Mouse (Mus musculus) forebrain, embryonic 12.5 days (tissue): ENCODE data around the gene Abhd14b. TPM values are rescaled to one million over a fixed set of nuclear protein-coding genes. Genes with fewer than 3 reads are reported as not detected.

Experiments used
- ATAC-seq: fragments of 200-750 bp; cut with Nextera tagmentation; 2 replicates; pipeline ENCODE4 v1.8.0; 2017; ENCODE audit warnings: moderate TSS enrichment; ENCODE audit not compliant: low FRiP score
- H3K27ac ChIP-seq: fragments of 300-500 bp; sonication (generic); 2 replicates; pipeline ENCODE4 v1.5.1; 2016; ENCODE audit warnings: mild to moderate bottlenecking
- H3K27me3 ChIP-seq: fragments of 300-500 bp; sonication (generic); 2 replicates; pipeline ENCODE4 v1.6.1; 2016; ENCODE audit warnings: mild to moderate bottlenecking
- H3K36me3 ChIP-seq: fragments of 300-500 bp; sonication (generic); replicated peaks from 2 replicates; pipeline ENCODE4 v1.6.1; 2016; ENCODE audit warnings: mild to moderate bottlenecking
- H3K4me1 ChIP-seq: fragments of 300-500 bp; sonication (generic); 2 replicates; pipeline ENCODE4 v1.6.1; 2016
- H3K4me2 ChIP-seq: fragments of 300-500 bp; sonication (generic); 2 replicates; pipeline ENCODE4 v1.6.1; 2016; ENCODE audit warnings: mild to moderate bottlenecking, moderate library complexity
- H3K4me3 ChIP-seq: fragments of 300-500 bp; sonication (generic); replicated peaks from 2 replicates; pipeline ENCODE4 v1.5.1; 2016; ENCODE audit warnings: mild to moderate bottlenecking
- H3K9ac ChIP-seq: fragments of 300-500 bp; sonication (generic); 2 replicates; pipeline ENCODE4 v1.6.1; 2016; ENCODE audit warnings: mild to moderate bottlenecking
- H3K9me3 ChIP-seq: fragments of 300-500 bp; sonication (generic); 2 replicates; pipeline ENCODE4 v1.6.1; 2016
- WGBS: fragments of 180-500 bp; shearing (Covaris S2); methylation state at CpG from one replicate; pipeline ENCODE4 v1.1.7; 2016; 5-methylcytosine and 5-hydroxymethylcytosine counted together
- polyA plus RNA-seq: library from polyadenylated mRNA; unstranded; fragments of >200 nt; fragmentation: Nextera tagmentation; extraction: Ambion mirVana; gene quantifications from 2 replicates; pipeline ENCODE4 v1.2.1, GENCODE M21; 2016

Abhd14b gene
- polyA plus RNA-seq: 4.4 TPM in 2 replicates

DNA sequence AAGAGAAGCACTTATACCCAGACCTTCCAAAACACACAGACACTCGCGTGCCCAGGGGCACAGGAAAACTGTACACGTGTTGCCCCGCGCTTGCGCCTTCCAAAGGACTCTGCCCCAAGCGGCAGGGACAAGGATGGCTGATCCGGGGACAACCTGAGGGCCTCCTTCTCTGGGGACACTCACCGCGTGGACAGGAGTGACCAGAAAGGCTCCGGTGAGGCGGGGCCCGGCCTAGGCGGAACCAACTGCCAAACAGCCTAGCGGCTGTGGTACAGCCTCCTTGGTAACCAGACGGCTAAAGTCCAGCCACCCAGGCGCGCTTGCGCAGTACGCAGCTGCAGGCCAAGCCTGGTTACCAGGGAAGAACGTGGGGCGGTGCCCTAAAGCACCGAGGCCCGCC lies at the start of gene Abhd14b, which contains the start of gene Abhd14a:
Gene Abhd14b (plus strand): TSS at position 112 of the 400 bp plus-strand sequence.
Gene Abhd14a (minus strand): TSS at position 331 of the 400 bp plus-strand sequence.
- Histone ChIP-seq H3K36me3 (no peaks in the 10 kb centered on the region), H3K4me3 (peak within 1 kb of the TSS; percentile 49), H3K9me3 (no peaks in the 10 kb centered on the region), H3K27ac (peak within 1 kb of the TSS; percentile 65), H3K9ac (peak within 1 kb of the TSS; percentile 64), H3K4me1 (peaks cover 56% of the 10 kb centered on the region), H3K27me3 (no peaks in the 10 kb centered on the region), H3K4me2 (peak within 1 kb of the TSS; percentile 74)
- ATAC-seq: peak; percentile 85
- under 1% methylated on average over 24 of the region's 24 CpGs for WGBS

DNA sequence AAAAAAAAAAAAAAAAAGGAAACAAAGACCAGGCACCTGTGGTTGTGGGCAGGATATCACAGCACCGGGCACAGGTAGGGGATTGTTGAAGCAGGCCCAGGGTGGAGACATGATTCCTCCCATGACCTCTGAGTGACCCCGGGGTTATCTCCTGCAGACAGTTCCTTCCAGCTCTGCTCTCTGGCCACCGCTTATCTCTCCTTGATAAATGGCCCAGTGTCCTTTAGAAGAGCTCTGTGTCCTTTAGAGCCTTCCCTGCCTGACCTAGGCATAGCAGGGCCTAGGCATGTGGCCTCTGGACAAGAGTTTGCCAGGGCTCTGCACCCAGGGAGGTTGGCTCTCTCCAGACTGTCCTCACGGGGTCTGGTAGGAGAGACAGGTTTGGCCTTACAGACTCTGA lies 49.5 kb upstream of the Abhd14b start:
- H3K4me1 ChIP-seq: peaks cover 17% of the 10 kb centered on the region
- 84% methylated on average over 4 of the region's 4 CpGs for WGBS
- no peak overlapping the region for H3K9ac ChIP-seq
- H3K27ac ChIP-seq: no peak overlapping the region
- H3K36me3 ChIP-seq: no peaks in the 10 kb centered on the region
- no peaks in the 10 kb centered on the region; the same call in 1 of the 2 replicates for H3K27me3 ChIP-seq
- no peak overlapping the region for H3K4me2 ChIP-seq
- ATAC-seq: no peak
- H3K9me3 ChIP-seq: no peaks in the 10 kb centered on the region
- no peak overlapping the region for H3K4me3 ChIP-seq

DNA sequence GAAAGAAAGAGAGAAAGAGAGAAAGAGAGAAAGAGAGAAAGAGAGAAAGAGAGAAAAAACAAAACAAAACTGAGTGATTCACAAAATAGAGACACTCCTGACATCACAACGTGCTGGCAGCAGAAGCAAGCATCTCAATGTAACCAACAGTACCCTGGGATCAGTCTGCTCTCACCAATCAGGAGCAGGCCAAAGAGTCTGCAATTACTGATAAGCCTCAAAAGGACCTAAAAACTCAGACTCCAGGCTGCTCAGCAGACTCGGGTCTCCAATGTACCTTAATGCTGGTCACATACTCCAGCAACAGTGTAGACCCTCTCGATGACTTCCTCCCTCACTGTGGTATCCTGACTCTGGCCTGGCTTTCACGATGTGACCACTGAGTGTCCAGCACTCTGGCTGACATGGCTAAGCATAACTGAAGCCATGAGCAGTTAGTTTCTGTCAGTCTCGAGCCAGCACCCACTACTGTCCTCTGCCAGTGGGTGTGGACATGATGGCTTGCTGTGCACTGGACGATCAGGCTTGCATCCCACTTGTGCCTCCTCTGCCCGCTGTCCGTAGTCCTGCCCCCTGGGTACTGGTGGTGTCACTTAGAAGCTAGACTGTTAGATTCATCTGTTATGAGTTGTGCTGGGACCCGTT lies 48.5 kb upstream of the Abhd14b start:
- Histone ChIP-seq H3K27me3 (no peaks in the 10 kb centered on the region; the same call in 1 of the 2 replicates), H3K4me2 (no peak overlapping the region), H3K9ac (no peak overlapping the region), H3K4me3 (no peak overlapping the region), H3K27ac (no peak overlapping the region), H3K9me3 (no peaks in the 10 kb centered on the region), H3K36me3 (no peaks in the 10 kb centered on the region), H3K4me1 (peaks cover 17% of the 10 kb centered on the region)
- 87% methylated on average over 9 of the region's 9 CpGs for WGBS
- no peak for ATAC-seq

DNA sequence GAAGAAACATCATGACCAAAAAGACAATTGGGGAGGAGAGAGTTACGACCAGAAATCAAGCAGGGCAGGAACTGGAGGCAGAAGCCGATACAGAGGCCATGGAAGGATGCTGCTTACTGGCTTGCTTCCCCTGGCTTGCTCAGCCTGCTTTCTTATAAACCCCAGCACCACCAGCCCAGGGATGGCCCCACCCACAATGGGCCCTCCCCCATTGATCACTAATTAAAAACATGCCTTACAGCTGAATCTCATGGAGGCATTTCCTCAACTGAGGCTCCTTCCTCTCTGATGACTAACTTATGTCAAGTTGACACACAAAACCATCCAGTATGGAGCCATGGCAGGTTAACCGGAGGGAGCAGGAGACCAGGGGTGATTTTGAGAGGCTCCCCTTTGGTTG lies 47.5 kb upstream of the Abhd14b start:
- WGBS: 80% methylated on average over 3 of the region's 3 CpGs
- ATAC-seq: no peak

DNA sequence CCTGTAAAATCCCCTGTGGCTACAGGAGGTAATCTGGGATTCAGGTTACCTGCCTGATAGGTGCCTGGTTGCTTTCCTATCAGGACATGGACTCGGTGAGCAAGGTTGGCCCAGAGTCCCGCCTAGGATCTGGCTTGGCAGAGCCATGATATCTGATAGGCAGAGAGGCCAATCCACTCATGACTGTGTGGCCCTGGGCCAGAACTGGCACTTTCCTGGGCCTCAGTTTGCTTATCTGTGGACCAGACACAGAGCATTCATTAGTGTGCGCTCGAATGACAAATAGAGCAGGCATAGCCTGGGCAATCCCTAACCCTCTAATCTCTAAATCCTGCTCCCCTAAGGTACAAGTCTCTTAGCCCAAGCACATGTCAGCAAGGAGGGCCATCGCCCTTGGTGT lies 45.1 kb upstream of the Abhd14b start:
- Histone ChIP-seq H3K36me3 (no peaks in the 10 kb centered on the region), H3K27me3 (no peaks in the 10 kb centered on the region; the same call in 1 of the 2 replicates), H3K9ac (no peak overlapping the region), H3K4me3 (no peak overlapping the region), H3K4me1 (peaks cover 6% of the 10 kb centered on the region; the same call in 1 of the 2 replicates), H3K4me2 (no peak overlapping the region), H3K9me3 (no peaks in the 10 kb centered on the region), H3K27ac (no peak overlapping the region)
- ATAC-seq: no peak
- 80% methylated on average over 5 of the region's 5 CpGs for WGBS

More for the DNA sequence above, 47.5 kb upstream of the Abhd14b start:
- Histone ChIP-seq H3K27ac (no peak overlapping the region), H3K9ac (no peak overlapping the region), H3K27me3 (no peaks in the 10 kb centered on the region; the same call in 1 of the 2 replicates), H3K4me2 (no peak overlapping the region), H3K9me3 (no peaks in the 10 kb centered on the region), H3K4me1 (peaks cover 8% of the 10 kb centered on the region), H3K36me3 (no peaks in the 10 kb centered on the region), H3K4me3 (no peak overlapping the region)

DNA sequence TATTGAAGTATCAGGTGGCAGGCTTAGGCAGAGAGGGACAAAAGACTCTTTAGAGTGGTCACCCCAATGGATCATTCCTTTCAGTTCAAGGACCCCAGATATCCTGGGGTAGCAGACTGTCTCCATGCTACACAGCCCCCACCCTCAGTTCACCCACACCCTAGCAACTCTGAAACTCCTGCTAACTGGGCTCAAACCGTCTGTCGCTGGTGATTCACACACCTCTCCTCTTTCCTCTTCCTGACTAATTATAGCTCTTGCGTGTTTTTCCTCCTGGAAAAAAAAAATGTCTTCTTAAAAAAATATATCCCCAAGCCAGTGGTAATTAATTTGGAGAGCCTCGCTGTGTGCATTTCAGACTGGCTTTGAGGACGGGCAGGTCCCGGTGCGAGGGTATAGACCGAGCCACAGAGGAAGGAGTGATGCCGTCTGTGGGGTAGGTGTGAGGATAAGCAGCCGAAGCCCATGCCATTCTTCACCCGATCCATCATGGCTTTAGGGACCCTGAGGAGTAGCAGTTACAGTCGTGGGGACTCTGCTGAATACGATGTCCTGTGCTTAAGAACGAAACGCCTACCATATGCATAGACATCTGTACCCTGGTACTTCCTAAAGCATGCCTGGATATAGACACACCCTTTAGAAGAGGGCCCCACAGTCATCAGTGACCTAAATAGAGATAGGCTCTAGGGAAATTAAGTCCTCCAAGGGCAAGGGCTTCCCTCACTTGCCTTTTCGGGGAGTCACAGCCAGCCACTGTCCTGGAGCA lies 44.5 kb upstream of the Abhd14b start:
- Histone ChIP-seq H3K27me3 (no peaks in the 10 kb centered on the region; the same call in 1 of the 2 replicates), H3K27ac (no peak overlapping the region), H3K9me3 (no peaks in the 10 kb centered on the region), H3K36me3 (no peaks in the 10 kb centered on the region), H3K4me3 (no peak overlapping the region), H3K4me2 (no peak overlapping the region), H3K9ac (no peak overlapping the region), H3K4me1 (peaks cover 6% of the 10 kb centered on the region; the same call in 1 of the 2 replicates)
- no peak for ATAC-seq
- 85% methylated on average over 16 of the region's 16 CpGs for WGBS

DNA sequence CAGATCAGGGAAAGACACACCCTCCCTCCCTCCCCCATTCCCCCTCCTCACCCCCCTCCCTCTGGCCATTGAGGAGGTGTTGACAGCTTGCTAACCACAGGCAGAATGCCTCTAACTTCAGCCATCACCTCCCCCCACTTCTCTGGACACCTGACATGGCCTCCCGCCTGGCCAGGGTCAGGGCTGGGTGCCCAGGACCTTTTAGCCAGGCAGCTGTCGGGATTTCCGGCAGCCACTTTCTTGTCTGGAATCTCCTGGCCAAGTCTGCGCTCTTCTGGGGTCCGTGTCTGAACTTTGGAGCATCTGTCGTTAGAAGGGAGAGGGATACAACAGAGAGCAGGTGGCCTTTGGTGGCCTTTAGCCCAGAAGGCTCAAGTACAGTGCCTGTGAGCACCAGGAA lies 42.0 kb upstream of the Abhd14b start:
- WGBS: 38% methylated on average over 6 of the region's 6 CpGs
- Histone ChIP-seq H3K4me1 (peaks cover 6% of the 10 kb centered on the region; the same call in 1 of the 2 replicates), H3K36me3 (no peaks in the 10 kb centered on the region), H3K4me3 (no peak overlapping the region), H3K9me3 (no peaks in the 10 kb centered on the region), H3K9ac (no peak overlapping the region), H3K4me2 (no peak overlapping the region), H3K27me3 (no peaks in the 10 kb centered on the region), H3K27ac (no peak overlapping the region)
- ATAC-seq: no peak

DNA sequence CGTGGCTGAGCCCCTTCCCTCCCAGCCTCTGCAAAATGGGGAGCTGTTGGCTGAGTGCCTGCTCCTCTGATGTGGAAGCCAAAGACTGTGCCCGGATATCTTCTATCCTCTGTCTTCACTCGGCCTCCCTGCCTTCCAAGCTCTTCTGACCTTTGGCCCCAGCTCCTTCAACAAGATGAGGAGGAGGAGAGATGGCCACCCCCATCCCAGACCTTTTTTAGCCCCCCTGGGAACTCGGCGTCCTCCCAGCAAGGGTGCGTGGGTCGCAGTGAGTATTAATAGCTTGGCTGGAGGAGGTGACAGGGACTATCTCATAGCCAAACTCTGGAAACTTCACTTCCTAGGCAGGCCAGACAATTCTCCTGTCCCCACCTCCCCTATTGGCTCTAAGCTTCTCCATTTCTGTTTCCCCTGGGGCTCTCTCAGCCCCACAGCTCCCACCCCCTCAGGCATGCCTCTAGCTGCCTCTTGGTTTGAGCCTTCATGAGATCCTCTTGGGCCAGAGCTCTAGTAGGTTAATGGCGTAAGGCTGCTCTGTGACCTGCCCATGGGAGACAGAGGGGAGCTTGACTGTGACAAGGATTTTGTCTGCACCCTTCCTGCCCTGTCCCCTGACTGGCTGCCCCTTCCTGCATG lies 40.7 kb upstream of the Abhd14b start:
- Histone ChIP-seq H3K9ac (no peak overlapping the region), H3K4me2 (no peak overlapping the region), H3K36me3 (no peaks in the 10 kb centered on the region), H3K4me1 (peaks cover 6% of the 10 kb centered on the region; the same call in 1 of the 2 replicates), H3K27ac (no peak overlapping the region), H3K9me3 (no peaks in the 10 kb centered on the region), H3K4me3 (no peak overlapping the region), H3K27me3 (no peaks in the 10 kb centered on the region)
- WGBS: 68% methylated on average over 8 of the region's 8 CpGs
- ATAC-seq: no peak

DNA sequence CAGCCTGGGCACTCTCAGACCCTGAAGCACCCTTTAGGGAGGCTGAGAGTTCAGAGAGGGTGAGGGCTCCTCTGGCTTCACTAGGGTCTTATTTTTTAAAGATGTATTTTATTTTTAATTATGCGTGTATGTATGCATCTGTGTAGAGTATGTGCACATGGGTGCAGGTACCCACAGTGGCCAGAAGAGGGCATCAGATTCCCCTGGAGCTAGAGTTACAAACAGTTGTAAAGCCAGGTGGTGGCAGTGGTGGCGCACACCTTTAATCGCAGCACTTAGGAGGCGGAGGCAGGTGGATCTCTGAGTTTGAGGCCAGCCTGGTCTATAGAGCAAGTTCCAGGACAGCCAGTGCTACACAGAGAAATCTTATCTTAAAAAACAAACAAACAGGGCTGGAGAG lies 38.2 kb upstream of the Abhd14b start:
- no peak for ATAC-seq
- Histone ChIP-seq H3K9ac (no peak overlapping the region), H3K4me3 (no peak overlapping the region), H3K27ac (no peak overlapping the region), H3K9me3 (no peaks in the 10 kb centered on the region), H3K36me3 (no peaks in the 10 kb centered on the region), H3K27me3 (no peaks in the 10 kb centered on the region), H3K4me2 (no peak overlapping the region), H3K4me1 (peaks cover 6% of the 10 kb centered on the region; the same call in 1 of the 2 replicates)
- WGBS: 100% methylated on average over 4 of the region's 4 CpGs

DNA sequence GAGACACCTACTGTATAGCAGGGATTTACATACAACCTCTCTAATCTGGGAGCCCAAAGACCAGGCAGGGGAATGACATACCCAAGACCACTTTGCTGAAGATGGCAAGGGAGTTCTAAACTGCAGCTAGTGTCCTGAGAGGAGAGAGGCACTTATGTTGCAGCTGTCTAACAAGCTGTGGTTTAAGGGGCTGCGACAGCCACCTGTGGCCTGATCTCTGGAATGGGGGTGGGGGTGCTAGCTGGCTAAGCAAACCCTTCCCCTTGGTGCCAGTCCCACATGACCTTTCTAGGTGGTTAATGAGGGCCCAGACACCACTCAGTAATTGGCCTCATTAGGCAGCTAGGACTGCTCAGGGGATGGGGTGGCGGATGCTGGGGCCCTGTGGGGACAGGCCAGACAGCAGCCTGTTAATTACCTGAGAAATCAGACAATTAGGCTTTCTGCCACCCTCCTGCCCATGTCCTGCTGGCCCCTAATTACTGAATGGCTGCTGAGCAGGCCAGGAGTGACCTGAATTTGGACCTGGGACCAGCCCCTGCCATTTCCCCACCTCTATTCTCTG lies 37.1 kb upstream of the Abhd14b start:
- Histone ChIP-seq H3K27ac (no peak overlapping the region), H3K9me3 (no peaks in the 10 kb centered on the region), H3K9ac (no peak overlapping the region), H3K27me3 (no peaks in the 10 kb centered on the region), H3K4me3 (no peak overlapping the region), H3K4me2 (no peak overlapping the region), H3K36me3 (no peaks in the 10 kb centered on the region), H3K4me1 (peaks cover 3% of the 10 kb centered on the region; the same call in 1 of the 2 replicates)
- WGBS: 14% methylated on average over 2 of the region's 2 CpGs
- peak; percentile 57; the same call in 1 of the 2 replicates for ATAC-seq

DNA sequence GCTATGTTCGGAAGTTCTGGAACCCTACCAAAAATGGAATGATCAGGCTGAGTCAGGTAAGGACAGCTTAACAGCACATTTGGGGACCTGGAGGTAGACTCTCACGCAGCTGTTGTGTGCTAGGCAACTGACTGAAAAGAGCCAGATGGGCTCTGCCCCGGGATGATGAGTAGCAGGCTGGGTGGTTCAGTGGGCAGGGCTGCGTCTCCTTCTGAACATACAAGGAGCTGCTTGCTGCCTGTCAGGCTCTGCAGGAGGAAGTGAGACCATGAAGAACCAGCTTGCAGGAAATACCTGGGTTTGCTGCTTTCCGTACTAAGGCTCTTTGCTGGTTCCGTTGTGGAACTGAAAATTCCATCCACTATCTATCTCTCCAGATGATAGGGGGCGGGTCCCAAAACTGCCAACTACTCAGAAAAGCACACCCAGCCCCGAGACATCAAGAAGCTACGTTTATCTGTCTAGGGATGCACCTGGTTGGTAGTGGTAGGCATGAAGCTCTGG lies 36.1 kb upstream of the Abhd14b start:
- Histone ChIP-seq H3K4me1 (no peaks in the 10 kb centered on the region), H3K4me3 (no peak overlapping the region), H3K4me2 (no peak overlapping the region), H3K9me3 (no peaks in the 10 kb centered on the region), H3K27ac (no peak overlapping the region), H3K9ac (no peak overlapping the region), H3K27me3 (no peaks in the 10 kb centered on the region), H3K36me3 (no peaks in the 10 kb centered on the region)
- WGBS: 82% methylated on average over 9 of the region's 9 CpGs
- no peak for ATAC-seq

DNA sequence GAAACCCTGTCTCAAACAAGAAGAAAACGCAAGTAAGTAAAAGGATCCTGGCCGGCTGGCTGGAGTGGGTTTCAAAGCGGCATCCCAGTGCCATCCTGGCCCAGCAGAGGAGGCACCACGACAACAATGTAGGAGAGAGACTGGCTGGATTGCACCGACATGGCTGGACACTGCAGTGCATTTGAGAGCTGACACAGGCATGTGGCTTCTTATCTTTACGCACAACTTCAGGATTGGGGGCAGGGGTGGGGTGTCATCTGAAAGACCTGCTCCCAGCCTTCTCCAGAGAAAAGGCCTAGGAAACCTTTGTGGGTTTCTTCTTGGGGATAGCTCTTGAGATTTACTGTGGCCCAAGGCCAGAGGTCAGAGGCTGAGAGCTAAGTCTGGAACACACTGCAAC lies 35.5 kb upstream of the Abhd14b start:
- H3K4me1 ChIP-seq: no peaks in the 10 kb centered on the region
- WGBS: 80% methylated on average over 6 of the region's 6 CpGs
- H3K4me2 ChIP-seq: no peak overlapping the region
- no peaks in the 10 kb centered on the region for H3K9me3 ChIP-seq
- H3K4me3 ChIP-seq: no peak overlapping the region
- no peak overlapping the region for H3K27ac ChIP-seq
- H3K27me3 ChIP-seq: no peaks in the 10 kb centered on the region
- no peak overlapping the region for H3K9ac ChIP-seq
- ATAC-seq: no peak
- H3K36me3 ChIP-seq: no peaks in the 10 kb centered on the region
